Mouse (Mus musculus) megakaryocyte, embryonic 14.5 days (primary cell): ENCODE results near the gene Muc3a.

Source experiments
- FLI1 ChIP-seq: IDR thresholded peaks from 2 replicates; pipeline ENCODE4 v1.6.1; 2012; ENCODE audit warnings: low read length, inconsistent platforms, mixed read lengths
- GATA1 ChIP-seq: IDR thresholded peaks from 3 replicates; pipeline ENCODE4 v1.6.1; 2012; ENCODE audit warnings: mixed read lengths, low read length, inconsistent platforms, borderline replicate concordance

DNA sequence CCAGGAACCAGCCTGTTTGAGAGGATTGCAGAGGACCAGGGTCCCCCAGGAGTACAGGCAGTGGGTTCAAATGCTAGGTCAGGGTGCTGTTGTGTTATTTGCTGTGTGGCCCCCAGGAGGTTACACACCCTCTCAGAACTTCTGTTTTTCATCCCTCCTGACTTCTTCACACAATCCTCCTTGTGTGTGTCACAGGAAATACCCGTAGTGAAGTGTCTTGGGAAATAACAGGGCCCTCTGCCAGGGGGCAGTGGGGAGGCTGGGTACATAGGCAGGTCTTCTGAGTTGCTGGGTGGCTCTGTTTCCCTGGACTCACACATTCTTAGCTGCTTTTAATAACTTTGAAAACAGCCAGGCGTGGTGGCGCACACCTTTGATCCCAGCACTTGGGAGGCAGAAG is 6.9 kb downstream of the Muc3a start:
- no peak for TF ChIP-seq GATA1
- no peak for TF ChIP-seq FLI1
